Mouse (Mus musculus): ENCODE data around the gene Kit.

DNA sequence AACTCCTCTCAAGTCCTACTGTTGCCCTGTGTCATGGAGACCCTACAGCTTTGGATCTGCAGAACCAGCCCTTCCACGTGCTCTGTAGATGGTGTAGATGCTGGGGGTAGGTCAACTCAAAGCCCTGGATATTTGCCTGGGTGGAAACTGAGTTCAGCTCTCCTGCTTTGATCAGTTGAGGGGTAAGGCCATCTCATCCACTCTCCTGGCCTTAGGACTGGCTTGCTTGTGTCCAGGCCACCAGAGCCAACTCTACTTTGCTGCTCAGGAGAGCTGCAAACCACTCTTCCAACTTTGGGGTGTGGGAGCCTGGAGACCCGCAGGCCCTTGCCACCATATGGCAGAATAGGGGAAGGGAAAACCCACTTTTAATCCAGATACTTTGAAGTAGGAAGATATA is 89.1 kb downstream of the Kit start:
- no peak for TF ChIP-seq CTCF (IDR thresholded peaks at IDR 0.05; ENCODE audit: extremely low read depth, insufficient read depth, low read length)
- TF ChIP-seq POLR2A (IDR thresholded peaks at IDR 0.05; ENCODE audit: extremely low read depth, insufficient read depth, low read length): no peak

All from cortical plate, adult 2 months (tissue).